Mouse (Mus musculus): ENCODE measurements around the gene Rps26. TPM values are rescaled to one million over a fixed set of nuclear protein-coding genes. Genes with fewer than 3 reads are reported as not detected.

Gene Rps26
- polyA plus RNA-seq, 2 experiments: 1,177 to 1,662 TPM

DNA sequence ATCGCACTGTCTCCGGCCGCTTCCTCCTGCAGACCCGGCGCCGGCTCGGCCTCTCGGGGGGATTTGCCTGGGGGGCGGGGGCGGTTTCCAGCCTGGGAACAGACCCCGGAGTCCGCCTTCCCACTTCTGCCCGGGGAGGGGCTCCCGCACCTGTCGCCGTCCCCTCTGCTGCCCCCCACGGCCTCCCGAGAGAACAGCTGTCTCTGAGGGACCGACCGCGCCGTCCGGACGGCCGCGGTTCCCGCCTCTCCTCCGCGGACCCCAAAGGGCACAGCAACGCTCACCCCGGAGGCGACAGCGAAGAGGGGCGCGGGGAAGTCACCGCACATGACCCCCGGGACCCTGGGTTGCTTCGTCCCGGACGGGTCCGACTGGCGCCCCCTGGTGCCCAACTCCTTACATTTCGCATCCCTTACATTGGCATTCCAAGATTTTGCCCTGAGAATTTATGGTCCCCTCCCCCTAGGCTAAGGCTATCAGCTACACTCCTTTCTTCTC is 36.3 kb downstream of the Rps26 start:
- no peak for TF ChIP-seq POLR2A (IDR thresholded peaks at IDR 0.05; ENCODE audit: borderline replicate concordance, extremely low read depth, insufficient read depth, insufficient read length)
- Histone ChIP-seq H3K36me3 (ENCODE audit: control insufficient read depth, insufficient read depth, low read length) (no peaks in the 10 kb centered on the region), H3K9ac (ENCODE audit: low read depth, low read length, severe bottlenecking) (peak overlapping the region; percentile 55), H3K4me3 (replicated peaks; ENCODE audit: low read length) (peak overlapping the region; percentile 62), H3K4me2 (replicated peaks; ENCODE audit: low read depth, low read length, severe bottlenecking) (peak overlapping the region; percentile 99), H3K27me3 (ENCODE audit: control insufficient read depth, insufficient read depth, low read length) (peaks cover 31% of the 10 kb centered on the region), H3K9me3 (ENCODE audit: control insufficient read depth, low read length) (no peaks in the 10 kb centered on the region), H3K4me1 (ENCODE audit: control insufficient read depth, insufficient read depth, low read length) (peaks cover 7% of the 10 kb centered on the region; the same call in 1 of the 2 replicates), H3K27ac (replicated peaks; ENCODE audit: low read depth, low read length) (peak overlapping the region; percentile 67)
- under 1% methylated on average over 31 of the region's 43 CpGs for WGBS
- DNase-seq (ENCODE audit: low spot score) (peak; percentile 72), ATAC-seq (ENCODE audit: low FRiP score, low read depth) (peak; percentile 64)

DNA sequence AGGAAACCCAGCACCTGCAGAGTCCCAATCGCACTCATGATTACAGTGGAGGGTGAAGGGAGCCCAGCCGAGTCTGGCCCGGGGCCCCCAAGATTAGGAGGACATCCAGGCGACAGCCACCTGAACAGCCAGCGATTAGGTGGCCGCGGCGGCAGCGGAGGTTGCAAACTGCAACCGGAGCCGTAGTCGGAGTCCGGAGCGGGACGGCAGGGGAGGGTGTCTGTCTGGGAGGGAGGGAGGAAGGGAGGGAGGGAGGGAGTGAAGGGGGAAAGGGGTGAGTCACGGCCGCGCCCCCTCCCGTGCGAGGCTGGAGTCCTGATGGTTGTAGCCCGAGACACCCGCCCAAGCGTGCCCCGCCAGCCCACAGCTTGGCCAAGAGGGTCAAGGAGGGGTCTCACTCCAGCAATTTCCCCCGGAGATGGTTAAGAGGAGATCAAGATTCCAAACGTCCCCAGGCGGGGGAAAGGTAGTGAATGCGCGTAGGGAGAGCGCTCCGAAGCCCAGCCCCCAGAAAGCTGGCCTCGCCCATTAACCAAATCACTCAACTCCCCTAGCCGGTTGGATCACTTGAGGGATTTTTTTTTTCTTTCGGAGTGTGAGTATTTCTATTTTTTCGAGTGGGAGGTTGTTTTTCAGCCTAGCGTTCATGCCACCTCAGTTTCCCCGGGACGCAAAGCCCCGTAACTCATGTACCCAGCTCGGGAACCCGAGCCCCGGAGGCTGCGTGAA is 36.9 kb downstream of the Rps26 start, which contains the start of gene Erbb3:
Gene Erbb3 (minus strand): TSS at position 189 of the 729 bp plus-strand sequence.
- Histone ChIP-seq H3K9ac (ENCODE audit: low read depth, low read length, severe bottlenecking) (peak within 1 kb of the TSS; percentile 55), H3K27ac (replicated peaks; ENCODE audit: low read depth, low read length) (peak within 1 kb of the TSS; percentile 67), H3K36me3 (ENCODE audit: control insufficient read depth, insufficient read depth, low read length) (no peaks in the 10 kb centered on the region), H3K9me3 (ENCODE audit: control insufficient read depth, low read length) (no peaks in the 10 kb centered on the region), H3K4me3 (replicated peaks; ENCODE audit: low read length) (peak within 1 kb of the TSS; percentile 62), H3K4me1 (ENCODE audit: control insufficient read depth, insufficient read depth, low read length) (peaks cover 7% of the 10 kb centered on the region; the same call in 1 of the 2 replicates), H3K4me2 (replicated peaks; ENCODE audit: low read depth, low read length, severe bottlenecking) (peak within 1 kb of the TSS; percentile 99), H3K27me3 (ENCODE audit: control insufficient read depth, insufficient read depth, low read length) (peaks cover 31% of the 10 kb centered on the region)
- TF ChIP-seq POLR2A (IDR thresholded peaks at IDR 0.05; ENCODE audit: borderline replicate concordance, extremely low read depth, insufficient read depth, insufficient read length): no peak
- ATAC-seq (ENCODE audit: low FRiP score, low read depth) (peak; percentile 73), DNase-seq (ENCODE audit: low spot score) (peak; percentile 67)
- WGBS: under 1% methylated on average over 43 of the region's 43 CpGs

DNA sequence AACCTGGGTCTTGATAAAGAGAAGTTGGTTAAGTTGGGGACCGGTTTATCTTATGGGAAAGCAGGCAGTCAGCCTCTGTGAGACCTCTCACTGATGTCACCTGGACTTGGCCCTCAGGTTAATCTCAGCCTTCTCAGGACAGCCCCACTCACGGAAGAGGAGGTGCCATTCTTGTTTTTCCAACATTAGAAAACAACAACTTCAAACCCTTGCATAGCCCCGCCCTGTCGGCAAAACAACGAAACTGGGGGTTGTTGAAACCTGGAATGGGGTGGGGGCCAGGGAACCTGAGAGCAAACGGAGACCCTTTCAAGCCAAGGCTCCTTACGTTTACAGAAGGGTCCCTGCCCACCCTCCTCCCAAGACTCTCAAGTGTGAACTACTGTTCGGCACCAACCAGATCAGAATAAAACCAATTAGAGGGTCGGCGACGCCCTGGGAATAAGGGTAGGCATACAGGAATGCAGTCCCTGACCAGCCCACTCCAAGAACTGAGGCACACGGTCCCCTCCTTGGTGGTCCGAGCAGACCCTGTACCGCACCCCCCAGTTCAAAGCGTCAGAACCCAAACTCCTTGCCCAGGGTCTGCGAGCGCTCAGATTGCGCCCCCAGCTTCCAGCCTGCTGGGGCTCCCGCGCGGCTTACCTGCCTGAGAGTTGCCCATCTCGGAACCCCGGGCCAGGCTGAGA is 37.6 kb downstream of the Rps26 start:
- H3K4me3 ChIP-seq (replicated peaks; ENCODE audit: low read length): peak overlapping the region; percentile 62
- H3K27me3 ChIP-seq (ENCODE audit: control insufficient read depth, insufficient read depth, low read length): peaks cover 31% of the 10 kb centered on the region
- H3K9me3 ChIP-seq (ENCODE audit: control insufficient read depth, low read length): no peaks in the 10 kb centered on the region
- ATAC-seq (ENCODE audit: low FRiP score, low read depth): no peak
- H3K27ac ChIP-seq (replicated peaks; ENCODE audit: low read depth, low read length): peak overlapping the region; percentile 65; the same call in 1 of the 2 replicates
- peak overlapping the region; percentile 99 for H3K4me2 ChIP-seq (replicated peaks; ENCODE audit: low read depth, low read length, severe bottlenecking)
- peak overlapping the region; percentile 55 for H3K9ac ChIP-seq (ENCODE audit: low read depth, low read length, severe bottlenecking)
- no peaks in the 10 kb centered on the region for H3K36me3 ChIP-seq (ENCODE audit: control insufficient read depth, insufficient read depth, low read length)
- H3K4me1 ChIP-seq (ENCODE audit: control insufficient read depth, insufficient read depth, low read length): peaks cover 7% of the 10 kb centered on the region; the same call in 1 of the 2 replicates
- DNase-seq (ENCODE audit: low spot score): no peak
- TF ChIP-seq POLR2A (IDR thresholded peaks at IDR 0.05; ENCODE audit: borderline replicate concordance, extremely low read depth, insufficient read depth, insufficient read length): no peak
- 2% methylated on average over 23 of the region's 23 CpGs for WGBS

DNA sequence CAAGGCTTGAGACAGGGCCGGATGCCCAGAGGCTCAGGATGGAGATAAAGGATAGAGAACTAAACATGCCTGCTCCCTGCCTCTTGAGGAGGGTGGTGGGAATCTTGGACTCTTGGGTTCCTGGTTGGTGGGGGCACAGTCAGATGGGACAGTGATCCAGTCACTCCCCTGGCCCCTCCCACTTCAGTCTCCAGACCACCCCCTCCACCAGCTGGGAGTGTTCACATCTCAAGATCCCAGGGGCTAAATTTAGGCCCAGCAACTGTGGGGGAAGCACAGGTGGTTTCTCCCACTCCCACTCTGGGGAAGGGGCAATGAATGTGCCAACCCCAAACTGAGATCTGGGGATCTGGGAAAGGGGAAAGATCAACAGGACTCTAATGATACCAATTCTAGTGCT is 38.4 kb downstream of the Rps26 start:
- Histone ChIP-seq H3K4me1 (ENCODE audit: control insufficient read depth, insufficient read depth, low read length) (peaks cover 7% of the 10 kb centered on the region; the same call in 1 of the 2 replicates), H3K27ac (replicated peaks; ENCODE audit: low read depth, low read length) (no peak overlapping the region), H3K9ac (ENCODE audit: low read depth, low read length, severe bottlenecking) (no peak overlapping the region), H3K36me3 (ENCODE audit: control insufficient read depth, insufficient read depth, low read length) (no peaks in the 10 kb centered on the region), H3K4me2 (replicated peaks; ENCODE audit: low read depth, low read length, severe bottlenecking) (peak overlapping the region; percentile 99), H3K4me3 (replicated peaks; ENCODE audit: low read length) (peak overlapping the region; percentile 62), H3K27me3 (ENCODE audit: control insufficient read depth, insufficient read depth, low read length) (peaks cover 31% of the 10 kb centered on the region), H3K9me3 (ENCODE audit: control insufficient read depth, low read length) (no peaks in the 10 kb centered on the region)
- WGBS: 50% methylated on average over 1 of the region's 1 CpGs
- no peak for DNase-seq (ENCODE audit: low spot score)
- ATAC-seq (ENCODE audit: low FRiP score, low read depth): peak; percentile 16; the same call in 1 of the 2 replicates
- no peak for TF ChIP-seq POLR2A (IDR thresholded peaks at IDR 0.05; ENCODE audit: borderline replicate concordance, extremely low read depth, insufficient read depth, insufficient read length)

DNA sequence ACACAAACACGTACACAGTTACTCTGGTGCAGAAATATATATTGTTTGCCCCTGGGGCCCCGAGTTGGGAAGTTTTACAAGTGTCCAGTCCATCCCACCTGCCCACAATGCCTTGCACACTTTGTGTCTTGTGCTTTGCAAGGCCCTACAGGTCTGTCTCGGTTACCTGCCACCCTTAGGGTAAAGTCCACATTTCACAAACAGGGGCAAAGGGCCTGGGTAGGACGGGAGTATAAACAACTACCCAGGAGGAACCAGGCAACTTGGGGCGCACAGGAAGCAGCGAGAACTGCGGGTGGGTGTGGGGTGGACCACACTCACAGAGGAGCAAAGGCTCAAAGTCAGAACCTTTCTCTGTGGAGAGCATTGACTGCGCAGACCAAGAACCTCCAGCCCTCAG is 38.9 kb downstream of the Rps26 start:
- Histone ChIP-seq H3K36me3 (ENCODE audit: control insufficient read depth, insufficient read depth, low read length) (no peaks in the 10 kb centered on the region), H3K9me3 (ENCODE audit: control insufficient read depth, low read length) (no peaks in the 10 kb centered on the region), H3K4me2 (replicated peaks; ENCODE audit: low read depth, low read length, severe bottlenecking) (peak overlapping the region; percentile 99), H3K27ac (replicated peaks; ENCODE audit: low read depth, low read length) (no peak overlapping the region), H3K9ac (ENCODE audit: low read depth, low read length, severe bottlenecking) (no peak overlapping the region), H3K27me3 (ENCODE audit: control insufficient read depth, insufficient read depth, low read length) (peaks cover 31% of the 10 kb centered on the region), H3K4me3 (replicated peaks; ENCODE audit: low read length) (peak overlapping the region; percentile 62), H3K4me1 (ENCODE audit: control insufficient read depth, insufficient read depth, low read length) (peaks cover 7% of the 10 kb centered on the region; the same call in 1 of the 2 replicates)
- DNase-seq (ENCODE audit: low spot score) (no peak), ATAC-seq (ENCODE audit: low FRiP score, low read depth) (no peak)
- 46% methylated on average over 8 of the region's 8 CpGs for WGBS
- TF ChIP-seq POLR2A (IDR thresholded peaks at IDR 0.05; ENCODE audit: borderline replicate concordance, extremely low read depth, insufficient read depth, insufficient read length): no peak

Data from limb, embryonic 14.5 days (tissue).